Mouse (Mus musculus): ENCODE results near the gene 4921504E06Rik. TPM values are rescaled to one million over a fixed set of nuclear protein-coding genes. Genes with fewer than 3 reads are reported as not detected.

The 4921504E06Rik gene
- polyA plus RNA-seq (2014; fragmentation: Nextera tagmentation; extraction: Ambion mirVana) = 0.18 TPM in 1 of 2 replicates, not detected in the other

DNA sequence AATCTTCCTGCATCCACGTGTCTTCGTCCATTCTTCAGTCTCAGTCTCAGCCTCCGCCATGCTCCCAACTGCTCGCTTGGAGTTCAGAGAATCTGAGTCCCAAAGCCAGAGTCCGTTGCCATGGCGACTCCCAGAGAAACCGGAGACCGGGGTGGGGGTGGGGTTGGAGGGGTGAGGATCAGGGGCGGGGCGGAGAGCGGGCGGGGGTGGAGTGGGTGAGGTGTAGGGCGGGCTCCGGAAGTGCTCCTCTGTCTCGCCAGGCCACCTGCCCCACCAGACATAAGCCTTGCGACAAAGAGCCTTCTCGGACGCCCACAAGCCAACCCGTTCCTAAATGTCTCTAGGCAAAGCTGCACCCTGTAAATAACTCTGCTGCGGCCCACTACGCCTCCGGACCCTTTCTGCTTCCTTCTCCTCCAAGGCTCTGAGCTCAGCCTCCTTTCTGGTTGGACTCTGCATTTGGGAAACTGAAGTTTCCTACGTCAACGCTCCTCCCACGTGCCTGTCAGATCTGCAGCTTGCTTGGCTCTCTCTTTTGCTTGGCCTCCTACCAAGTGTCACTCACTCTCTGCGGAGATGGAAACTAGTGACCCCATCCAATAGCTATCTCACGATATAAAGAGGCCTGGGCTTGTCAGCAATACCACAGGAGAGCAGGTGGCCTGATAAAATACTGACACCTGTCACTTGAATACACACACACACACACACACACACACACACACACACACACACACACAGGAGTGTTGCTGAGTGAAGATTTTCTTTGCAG is at the start of gene 4921504E06Rik:
TSS of gene 4921504E06Rik (minus strand) at position 94 of the 772 bp plus-strand sequence.
- Histone ChIP-seq H3K4me3 (replicated peaks; ENCODE audit: low read length) (peak within 1 kb of the TSS; percentile 36), H3K36me3 (replicated peaks; ENCODE audit: control insufficient read depth, insufficient read depth) (no peaks in the 10 kb centered on the region), H3K4me1 (replicated peaks; ENCODE audit: control insufficient read depth, insufficient read depth, low read length) (peaks cover 9% of the 10 kb centered on the region), H3K27ac (peak within 1 kb of the TSS; percentile 73), H3K9me3 (ENCODE audit: control insufficient read depth, low read length) (no peaks in the 10 kb centered on the region), H3K27me3 (ENCODE audit: control insufficient read depth, insufficient read depth, low read length) (no peaks in the 10 kb centered on the region; the same call in 1 of the 2 replicates), H3K9ac (peak within 1 kb of the TSS; percentile 35), H3K4me2 (replicated peaks) (peak within 1 kb of the TSS; percentile 53)
- ATAC-seq (ENCODE audit: low FRiP score) = peak; percentile 90
- WGBS = under 1% methylated on average over 27 of the region's 27 CpGs
- DNase-seq (ENCODE audit: low spot score) = peak; percentile 74

GRCm38 (mm10) chr2:19601386-19601925 is 47.7 kb upstream of the 4921504E06Rik start:
- Histone ChIP-seq H3K4me2 (replicated peaks) (no peak overlapping the region), H3K36me3 (replicated peaks; ENCODE audit: control insufficient read depth, insufficient read depth) (no peaks in the 10 kb centered on the region), H3K4me3 (replicated peaks; ENCODE audit: low read length) (no peak overlapping the region), H3K4me1 (replicated peaks; ENCODE audit: control insufficient read depth, insufficient read depth, low read length) (no peaks in the 10 kb centered on the region), H3K27ac (no peak overlapping the region), H3K9me3 (ENCODE audit: control insufficient read depth, low read length) (no peaks in the 10 kb centered on the region), H3K9ac (no peak overlapping the region), H3K27me3 (ENCODE audit: control insufficient read depth, insufficient read depth, low read length) (no peaks in the 10 kb centered on the region)
- no peak for DNase-seq (ENCODE audit: low spot score)
- no peak for ATAC-seq (ENCODE audit: low FRiP score)
- 89% methylated on average over 3 of the region's 3 CpGs for WGBS

GRCm38 (mm10) chr2:19600860-19601259 is 47.1 kb upstream of the 4921504E06Rik start:
- ATAC-seq (ENCODE audit: low FRiP score) (no peak), DNase-seq (ENCODE audit: low spot score) (no peak)
- H3K4me1 ChIP-seq (replicated peaks; ENCODE audit: control insufficient read depth, insufficient read depth, low read length) = no peaks in the 10 kb centered on the region
- H3K4me3 ChIP-seq (replicated peaks; ENCODE audit: low read length) = no peak overlapping the region
- H3K27ac ChIP-seq = no peak overlapping the region
- no peak overlapping the region for H3K9ac ChIP-seq
- 83% methylated on average over 5 of the region's 5 CpGs for WGBS
- H3K27me3 ChIP-seq (ENCODE audit: control insufficient read depth, insufficient read depth, low read length) = no peaks in the 10 kb centered on the region
- no peaks in the 10 kb centered on the region for H3K9me3 ChIP-seq (ENCODE audit: control insufficient read depth, low read length)
- H3K36me3 ChIP-seq (replicated peaks; ENCODE audit: control insufficient read depth, insufficient read depth) = no peaks in the 10 kb centered on the region
- no peak overlapping the region for H3K4me2 ChIP-seq (replicated peaks)

- no peak overlapping the region for H3K4me3 ChIP-seq (replicated peaks; ENCODE audit: low read length)
- H3K9me3 ChIP-seq (ENCODE audit: control insufficient read depth, low read length) = no peaks in the 10 kb centered on the region
- no peak overlapping the region for H3K9ac ChIP-seq
- ATAC-seq (ENCODE audit: low FRiP score) (no peak), DNase-seq (ENCODE audit: low spot score) (no peak)
- 86% methylated on average over 5 of the region's 5 CpGs for WGBS
- no peaks in the 10 kb centered on the region for H3K36me3 ChIP-seq (replicated peaks; ENCODE audit: control insufficient read depth, insufficient read depth)
- no peaks in the 10 kb centered on the region for H3K4me1 ChIP-seq (replicated peaks; ENCODE audit: control insufficient read depth, insufficient read depth, low read length)
- no peaks in the 10 kb centered on the region for H3K27me3 ChIP-seq (ENCODE audit: control insufficient read depth, insufficient read depth, low read length)
- H3K27ac ChIP-seq = no peak overlapping the region
- H3K4me2 ChIP-seq (replicated peaks) = no peak overlapping the region
Measured at GRCm38 (mm10) chr2:19599801-19600200, 46.1 kb upstream of the 4921504E06Rik start.

GRCm38 (mm10) chr2:19596988-19597387 is 43.3 kb upstream of the 4921504E06Rik start:
- H3K27me3 ChIP-seq (ENCODE audit: control insufficient read depth, insufficient read depth, low read length) = no peaks in the 10 kb centered on the region
- no peak overlapping the region for H3K4me3 ChIP-seq (replicated peaks; ENCODE audit: low read length)
- H3K36me3 ChIP-seq (replicated peaks; ENCODE audit: control insufficient read depth, insufficient read depth) = no peaks in the 10 kb centered on the region
- no peak overlapping the region for H3K9ac ChIP-seq
- no peak overlapping the region for H3K27ac ChIP-seq
- H3K9me3 ChIP-seq (ENCODE audit: control insufficient read depth, low read length) = no peaks in the 10 kb centered on the region
- ATAC-seq (ENCODE audit: low FRiP score) (no peak), DNase-seq (ENCODE audit: low spot score) (no peak)
- no peak overlapping the region for H3K4me2 ChIP-seq (replicated peaks)
- no peaks in the 10 kb centered on the region for H3K4me1 ChIP-seq (replicated peaks; ENCODE audit: control insufficient read depth, insufficient read depth, low read length)

DNA sequence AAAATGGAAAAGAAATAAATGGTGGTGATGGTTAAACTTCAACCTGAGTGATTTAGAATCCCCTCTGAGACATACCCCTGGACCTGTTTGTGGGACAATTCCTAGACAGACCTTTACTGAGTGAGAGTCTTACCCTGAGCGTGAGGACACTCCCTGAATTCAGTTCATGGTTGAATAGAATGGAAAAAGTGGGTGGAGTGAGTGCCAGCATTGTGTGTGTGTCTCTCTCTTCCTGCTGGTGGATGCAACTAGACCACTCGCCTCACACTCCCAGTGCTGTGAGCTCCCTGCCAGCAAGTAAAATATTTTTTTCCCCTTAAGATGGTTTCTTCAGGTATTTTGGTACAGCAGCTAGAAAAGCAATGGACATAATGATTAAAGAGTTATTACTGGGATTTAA is 42.7 kb upstream of the 4921504E06Rik start:
- no peaks in the 10 kb centered on the region for H3K9me3 ChIP-seq (ENCODE audit: control insufficient read depth, low read length)
- H3K4me3 ChIP-seq (replicated peaks; ENCODE audit: low read length) = no peak overlapping the region
- H3K4me2 ChIP-seq (replicated peaks) = no peak overlapping the region
- no peaks in the 10 kb centered on the region for H3K27me3 ChIP-seq (ENCODE audit: control insufficient read depth, insufficient read depth, low read length)
- WGBS = 59% methylated on average over 2 of the region's 2 CpGs
- no peak overlapping the region for H3K27ac ChIP-seq
- no peak for DNase-seq (ENCODE audit: low spot score)
- no peak overlapping the region for H3K9ac ChIP-seq
- H3K4me1 ChIP-seq (replicated peaks; ENCODE audit: control insufficient read depth, insufficient read depth, low read length) = no peaks in the 10 kb centered on the region
- no peak for ATAC-seq (ENCODE audit: low FRiP score)
- no peaks in the 10 kb centered on the region for H3K36me3 ChIP-seq (replicated peaks; ENCODE audit: control insufficient read depth, insufficient read depth)

GRCm38 (mm10) chr2:19594856-19595255 is 41.1 kb upstream of the 4921504E06Rik start:
- ATAC-seq (ENCODE audit: low FRiP score) = no peak
- Histone ChIP-seq H3K4me2 (replicated peaks) (no peak overlapping the region), H3K9me3 (ENCODE audit: control insufficient read depth, low read length) (no peaks in the 10 kb centered on the region), H3K4me1 (replicated peaks; ENCODE audit: control insufficient read depth, insufficient read depth, low read length) (no peaks in the 10 kb centered on the region), H3K27ac (no peak overlapping the region), H3K36me3 (replicated peaks; ENCODE audit: control insufficient read depth, insufficient read depth) (no peaks in the 10 kb centered on the region), H3K9ac (no peak overlapping the region), H3K27me3 (ENCODE audit: control insufficient read depth, insufficient read depth, low read length) (no peaks in the 10 kb centered on the region), H3K4me3 (replicated peaks; ENCODE audit: low read length) (no peak overlapping the region)
- DNase-seq (ENCODE audit: low spot score) = peak; percentile 4
- WGBS = 86% methylated on average over 7 of the region's 7 CpGs

DNA sequence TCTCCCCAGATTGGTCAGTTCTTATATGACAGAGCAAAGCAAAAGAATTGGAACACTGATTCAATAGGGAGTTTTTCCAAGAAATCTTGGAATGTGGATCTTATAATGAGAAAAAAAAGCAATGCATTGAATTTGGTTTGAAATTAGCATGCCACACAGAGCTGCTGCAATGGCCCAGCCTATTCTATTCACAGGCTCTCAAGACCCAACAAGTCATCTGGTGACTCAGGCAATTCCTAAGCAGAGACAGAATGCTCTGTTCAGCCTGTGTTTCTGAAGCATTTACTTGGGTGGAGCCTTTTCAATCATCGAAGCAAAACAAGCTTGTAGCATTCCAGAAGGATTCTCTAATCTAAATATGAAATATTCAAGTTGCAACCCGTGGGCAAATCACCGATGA is 26.1 kb upstream of the 4921504E06Rik start:
- Histone ChIP-seq H3K4me1 (replicated peaks; ENCODE audit: control insufficient read depth, insufficient read depth, low read length) (no peaks in the 10 kb centered on the region), H3K27me3 (ENCODE audit: control insufficient read depth, insufficient read depth, low read length) (no peaks in the 10 kb centered on the region), H3K27ac (no peak overlapping the region), H3K4me3 (replicated peaks; ENCODE audit: low read length) (no peak overlapping the region), H3K4me2 (replicated peaks) (no peak overlapping the region), H3K36me3 (replicated peaks; ENCODE audit: control insufficient read depth, insufficient read depth) (no peaks in the 10 kb centered on the region), H3K9me3 (ENCODE audit: control insufficient read depth, low read length) (no peaks in the 10 kb centered on the region), H3K9ac (no peak overlapping the region)
- ATAC-seq (ENCODE audit: low FRiP score) = no peak
- WGBS = 66% methylated on average over 3 of the region's 3 CpGs
- DNase-seq (ENCODE audit: low spot score) = no peak

DNA sequence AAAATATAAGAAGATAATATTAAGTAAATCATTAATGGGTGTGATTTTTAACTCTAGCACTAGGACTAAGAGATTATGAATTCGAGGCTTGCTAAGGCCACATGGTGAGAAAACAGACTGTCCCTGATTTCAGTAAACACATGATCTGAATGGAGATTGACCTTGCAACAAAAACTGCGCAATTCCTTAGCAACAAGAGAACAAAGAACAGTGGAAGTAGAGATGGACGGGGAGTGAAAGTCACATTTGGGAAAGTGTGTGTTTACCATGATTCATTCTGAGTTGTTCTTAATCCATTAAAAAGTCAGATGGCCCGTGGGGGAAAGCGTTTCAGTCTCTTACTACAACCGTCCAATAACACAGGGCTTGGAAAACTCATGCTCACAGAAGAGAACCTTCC is 25.5 kb upstream of the 4921504E06Rik start:
- Histone ChIP-seq H3K4me3 (replicated peaks; ENCODE audit: low read length) (no peak overlapping the region), H3K9me3 (ENCODE audit: control insufficient read depth, low read length) (no peaks in the 10 kb centered on the region), H3K27ac (no peak overlapping the region), H3K36me3 (replicated peaks; ENCODE audit: control insufficient read depth, insufficient read depth) (no peaks in the 10 kb centered on the region), H3K4me1 (replicated peaks; ENCODE audit: control insufficient read depth, insufficient read depth, low read length) (no peaks in the 10 kb centered on the region), H3K9ac (no peak overlapping the region), H3K27me3 (ENCODE audit: control insufficient read depth, insufficient read depth, low read length) (no peaks in the 10 kb centered on the region), H3K4me2 (replicated peaks) (no peak overlapping the region)
- WGBS = 38% methylated on average over 6 of the region's 6 CpGs
- no peak for ATAC-seq (ENCODE audit: low FRiP score)
- DNase-seq (ENCODE audit: low spot score) = no peak
